Mouse (Mus musculus) lung, adult 18-20 months (tissue): ENCODE measurements around the gene Sntb2.
A peak's percentile ranks its signal among the peaks of the same experiment; 100 is the strongest.

Experiments used
- DNase-seq, 2 experiments: peaks; one replicate each; pipeline ENCODE4 v3.0.0; 2022; ENCODE audit warnings: mixed read lengths in 2 of 2

Sntb2 gene

GRCm38 (mm10) chr8:107040632-107041031 is 105.1 kb downstream of the Sntb2 start:
- DNase-seq: no peak

DNA sequence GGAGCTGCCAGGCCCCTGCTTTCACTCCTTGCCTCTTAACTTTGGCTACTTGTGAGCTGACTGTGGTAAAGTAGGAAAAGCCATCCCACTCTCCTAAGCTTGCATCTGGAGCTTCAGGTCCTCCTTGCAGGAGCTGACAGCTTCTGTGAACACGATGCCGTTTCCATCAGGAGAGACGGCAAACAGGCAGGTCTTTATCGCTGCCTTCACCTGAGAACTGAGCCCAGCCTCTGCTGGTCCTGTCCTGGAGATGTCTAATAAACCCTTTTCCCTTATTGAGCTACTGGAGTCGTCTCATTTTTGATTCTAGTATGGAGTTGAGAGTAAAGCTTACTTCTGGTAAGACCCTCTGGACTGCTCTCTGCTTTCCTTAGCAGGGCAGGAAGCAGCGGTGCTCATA is 109.9 kb downstream of the Sntb2 start:
- DNase-seq: no peak

DNA sequence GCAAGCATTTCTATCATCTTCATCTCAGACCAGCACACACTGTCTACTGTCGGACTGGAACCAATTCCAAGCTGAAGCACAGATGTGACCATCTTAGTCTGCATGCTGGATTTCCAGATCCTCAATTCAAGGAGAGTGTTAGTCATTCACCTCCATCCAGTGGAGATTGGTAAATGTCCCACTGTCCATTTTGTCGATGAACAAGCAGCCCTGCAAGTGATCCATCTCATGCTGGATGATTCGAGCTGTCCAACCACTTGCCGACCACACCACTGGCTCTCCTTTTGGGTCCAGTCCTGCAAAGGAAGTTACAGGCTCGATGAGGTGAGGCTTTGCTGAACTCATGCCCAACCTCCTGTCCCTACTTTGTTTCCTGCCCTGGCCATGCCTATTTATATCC is 111.4 kb downstream of the Sntb2 start:
- DNase-seq: no peak

DNA sequence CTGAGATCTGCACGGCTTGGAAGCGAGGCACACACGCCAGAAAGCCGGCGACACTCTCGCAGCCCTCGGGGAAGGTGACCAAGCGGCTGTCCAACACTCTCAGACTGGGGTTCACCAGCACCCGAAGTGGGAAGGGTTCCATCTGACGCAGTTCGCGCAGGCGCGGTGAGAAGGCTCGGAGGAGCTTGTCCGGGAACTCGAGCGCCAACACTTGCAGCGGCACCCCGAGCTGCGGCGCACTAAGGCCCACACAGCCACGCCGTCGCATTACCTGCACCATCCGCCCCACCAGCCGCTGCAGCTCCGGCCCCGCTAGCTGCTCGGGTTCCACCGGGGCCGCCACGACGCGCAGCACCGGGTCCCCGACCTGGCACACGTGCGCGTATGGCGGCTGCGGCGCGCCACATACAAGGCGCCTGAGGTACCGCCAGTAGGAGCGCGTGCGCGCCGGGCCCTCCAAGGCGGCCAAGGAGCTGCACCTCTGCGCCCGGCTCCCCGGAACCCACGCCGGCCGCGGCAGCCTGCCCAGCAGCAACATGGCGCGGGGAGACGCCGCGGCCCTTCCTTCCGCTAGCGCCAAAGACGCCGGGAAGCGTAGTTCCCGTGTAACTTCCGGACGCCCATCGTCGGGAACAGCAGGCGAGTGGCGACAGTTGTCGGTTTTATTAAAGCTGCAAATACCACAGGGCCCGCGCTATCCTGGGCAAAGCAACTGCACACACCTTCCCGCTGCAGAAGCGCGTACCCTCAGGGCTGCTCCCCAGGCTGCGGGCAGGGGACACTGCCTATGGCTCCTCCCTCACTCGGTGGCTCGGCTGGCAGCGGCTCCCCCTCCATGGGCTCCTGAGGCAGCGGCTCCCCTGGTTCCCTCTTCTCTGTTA is 112.8 kb downstream of the Sntb2 start, which contains the start of gene Pdf:
Gene Pdf (minus strand): TSS at position 554 of the 881 bp plus-strand sequence.
- peak; percentile 79 to 81 for DNase-seq

DNA sequence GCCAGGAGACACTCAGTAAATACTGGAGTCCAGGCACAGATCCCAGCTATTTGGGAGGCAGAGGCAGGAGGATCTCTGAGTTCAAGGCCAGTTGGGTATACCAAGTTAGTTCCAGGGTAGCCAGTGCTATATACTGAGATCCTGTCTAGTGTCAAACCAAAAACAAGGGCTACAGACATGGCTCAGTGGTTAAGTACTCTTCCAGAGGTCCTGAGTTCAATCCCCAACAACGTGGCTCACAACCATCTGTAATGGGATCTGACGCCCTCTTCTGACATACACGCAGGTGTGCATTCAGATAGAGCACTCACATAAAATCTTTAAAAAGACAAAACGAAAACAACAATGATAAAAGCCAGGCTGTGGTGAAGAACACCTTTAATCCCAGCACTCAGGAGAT is 113.9 kb downstream of the Sntb2 start:
- DNase-seq: no peak

DNA sequence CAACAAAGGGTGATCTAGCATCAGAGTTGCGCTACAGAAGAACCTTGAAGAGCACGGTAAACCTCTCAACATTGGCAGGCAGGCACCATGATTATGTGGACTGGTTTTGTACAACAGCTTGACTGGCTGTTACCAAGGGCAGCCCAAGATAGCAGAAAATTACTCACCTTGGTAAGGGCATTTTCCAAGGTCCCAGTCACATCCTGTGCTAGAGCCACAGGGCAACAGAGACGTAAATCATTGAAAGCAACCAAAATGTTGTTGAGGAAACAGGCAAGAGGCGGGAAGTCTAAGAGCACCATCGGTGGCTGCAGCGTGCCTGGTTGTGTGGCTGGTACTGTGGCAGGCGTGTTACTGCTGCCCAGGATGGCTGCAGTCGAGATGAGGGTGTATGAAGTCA is 116.5 kb downstream of the Sntb2 start:
- DNase-seq: no peak

GRCm38 (mm10) chr8:107056076-107056972 is 120.8 kb downstream of the Sntb2 start, which contains the start of the genes Cog8 and Nip7:
Cog8 (minus strand) TSS chr8:107056689.
Nip7 (plus strand) TSS chr8:107056877.
- DNase-seq: peak; percentile 98

GRCm38 (mm10) chr8:107056973-107057369 is 121.4 kb downstream of the Sntb2 start:
- peak in 1 of 2 experiments; percentile 12 for DNase-seq

- no peak for DNase-seq
These were observed 127.1 kb downstream of the Sntb2 start for GRCm38 (mm10) chr8:107062613-107063012.

DNA sequence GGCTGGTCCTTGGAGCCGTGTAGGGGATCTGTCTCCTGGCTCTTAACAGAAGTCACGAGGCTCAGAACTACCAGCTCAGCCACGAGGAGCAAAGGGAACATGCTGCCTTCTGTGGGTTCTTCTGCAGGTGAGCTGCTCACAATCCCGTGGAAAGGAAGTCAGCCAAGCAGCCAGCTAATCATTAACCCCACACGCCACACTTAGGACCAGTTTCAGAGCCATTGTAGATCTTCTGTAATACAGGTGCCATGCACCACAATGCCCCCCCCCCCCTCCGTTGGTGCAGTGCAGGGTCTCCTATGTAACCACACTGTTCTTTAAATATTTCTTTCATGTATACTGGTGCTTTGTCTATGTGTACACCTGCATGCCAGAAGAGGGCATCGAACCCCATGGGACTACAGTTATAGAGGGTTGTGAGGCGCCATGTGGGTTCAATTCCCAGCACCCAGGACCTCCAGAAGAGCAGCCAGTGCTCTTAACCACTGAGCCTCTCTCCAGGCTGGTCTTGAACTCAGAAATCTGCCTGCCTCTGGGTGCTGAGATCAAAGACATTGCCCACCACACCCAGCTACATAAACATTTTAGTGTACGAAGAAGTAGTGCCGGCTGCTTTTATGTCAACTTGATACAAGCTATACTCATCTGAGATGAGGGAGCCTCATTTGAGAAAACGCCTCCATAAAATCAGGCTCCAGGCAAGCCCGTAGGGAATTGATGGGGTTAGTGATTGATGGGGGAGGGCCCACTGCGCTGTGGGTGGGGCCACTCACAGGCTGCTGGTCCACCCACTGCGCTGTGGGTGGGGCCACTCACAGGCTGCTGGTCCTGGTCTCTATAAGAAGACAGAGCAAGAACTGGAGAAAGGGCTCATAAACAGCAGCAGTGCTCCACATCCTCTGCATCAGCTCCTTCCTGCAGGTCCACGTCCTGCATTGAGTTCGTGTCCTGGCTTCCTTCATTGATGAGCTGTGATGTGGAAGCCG is 130.3 kb downstream of the Sntb2 start, which contains the start of gene Tmed6:
Gene Tmed6 (minus strand): TSS at position 134 of the 986 bp plus-strand sequence.
- peak; percentile 41 to 53 for DNase-seq
